Mouse (Mus musculus) brain, adult 2 months (tissue): Measurements from ENCODE around the gene Sufu.

Experiments used
- DNase-seq: peaks from one replicate; pipeline ENCODE4 v3.0.0; 2011; ENCODE audit warnings: low read depth, low spot score

Sufu gene

GRCm38 (mm10) chr19:46462574-46462973, 65.9 kb downstream of the Sufu start:
- no peak for DNase-seq

DNA sequence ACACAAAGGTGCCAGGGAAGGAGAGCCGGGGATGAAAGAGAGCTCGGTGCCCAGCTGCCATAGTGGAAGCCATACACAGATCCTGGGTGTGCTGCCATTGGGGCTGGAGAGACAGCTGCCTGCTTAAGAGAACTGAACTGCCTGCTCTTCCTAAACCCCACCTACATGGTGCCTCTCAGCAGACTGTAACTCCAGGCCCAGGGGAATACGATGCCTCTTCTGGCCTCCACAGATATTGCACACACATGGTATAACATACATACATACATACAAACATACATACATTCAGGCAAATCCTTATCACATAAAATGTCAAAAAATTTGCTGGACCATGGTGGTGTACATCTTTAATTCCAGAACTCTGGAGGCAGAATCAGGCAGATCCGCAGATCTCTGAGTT, 66.8 kb downstream of the Sufu start:
- no peak for DNase-seq

DNA sequence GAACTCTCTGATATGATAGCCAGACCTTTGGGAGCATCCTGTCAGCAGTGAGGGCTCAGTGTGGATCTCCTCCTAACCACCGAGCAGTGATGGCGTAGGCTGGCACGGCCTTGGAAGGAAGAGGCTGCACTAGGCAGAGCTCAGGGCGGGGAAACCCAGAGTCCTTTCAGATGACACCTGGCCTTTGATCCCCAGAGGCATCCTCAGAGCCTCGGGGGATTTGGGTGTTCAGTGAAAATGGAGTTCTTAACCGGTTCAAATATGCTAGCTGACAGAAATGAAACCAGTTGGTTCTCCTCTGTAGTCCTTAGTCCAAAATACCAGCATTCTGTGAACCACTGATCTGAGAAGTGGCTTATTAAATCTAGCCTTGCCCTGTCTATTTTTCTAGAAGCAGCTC, 69.5 kb downstream of the Sufu start:
- DNase-seq: no peak

GRCm38 (mm10) chr19:46467051-46467503, 70.4 kb downstream of the Sufu start:
- DNase-seq: no peak

- DNase-seq: peak; percentile 57
Measured at GRCm38 (mm10) chr19:46470364-46471240, 73.9 kb downstream of the Sufu start.

GRCm38 (mm10) chr19:46471324-46472093, 74.8 kb downstream of the Sufu start:
- no peak for DNase-seq

GRCm38 (mm10) chr19:46477432-46477845, 80.7 kb downstream of the Sufu start:
- no peak for DNase-seq

- no peak for DNase-seq
Measured at GRCm38 (mm10) chr19:46478242-46478641, 81.5 kb downstream of the Sufu start.

DNA sequence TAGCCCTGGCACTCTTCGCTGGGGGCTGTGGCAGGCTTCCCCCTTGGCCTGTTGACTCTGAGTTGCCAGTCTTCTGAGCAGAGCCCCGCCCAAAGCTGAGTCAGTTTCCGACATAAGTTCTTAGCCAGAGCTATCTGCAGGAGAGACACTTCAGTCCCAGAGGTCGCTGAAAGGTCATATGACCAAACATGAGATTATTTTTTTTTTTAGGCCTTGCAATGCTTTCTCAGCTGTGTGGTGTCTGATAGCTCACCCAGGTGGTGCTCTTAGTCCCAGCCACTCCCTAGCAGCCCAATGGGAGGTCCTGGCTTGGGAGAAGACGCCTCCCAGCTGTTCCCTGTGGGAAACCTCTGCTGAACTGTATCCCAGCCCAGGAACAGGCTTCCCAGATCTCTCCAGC, 82.1 kb downstream of the Sufu start:
- no peak for DNase-seq

- no peak for DNase-seq
Measured at GRCm38 (mm10) chr19:46479306-46480075, 82.8 kb downstream of the Sufu start.

GRCm38 (mm10) chr19:46480624-46481345, 84.1 kb downstream of the Sufu start:
- no peak for DNase-seq

- DNase-seq: no peak
Measured at GRCm38 (mm10) chr19:46481352-46481751, 84.7 kb downstream of the Sufu start.

GRCm38 (mm10) chr19:46481756-46482155, 85.1 kb downstream of the Sufu start:
- DNase-seq: no peak

GRCm38 (mm10) chr19:46482896-46483516, 86.3 kb downstream of the Sufu start:
- no peak for DNase-seq

DNA sequence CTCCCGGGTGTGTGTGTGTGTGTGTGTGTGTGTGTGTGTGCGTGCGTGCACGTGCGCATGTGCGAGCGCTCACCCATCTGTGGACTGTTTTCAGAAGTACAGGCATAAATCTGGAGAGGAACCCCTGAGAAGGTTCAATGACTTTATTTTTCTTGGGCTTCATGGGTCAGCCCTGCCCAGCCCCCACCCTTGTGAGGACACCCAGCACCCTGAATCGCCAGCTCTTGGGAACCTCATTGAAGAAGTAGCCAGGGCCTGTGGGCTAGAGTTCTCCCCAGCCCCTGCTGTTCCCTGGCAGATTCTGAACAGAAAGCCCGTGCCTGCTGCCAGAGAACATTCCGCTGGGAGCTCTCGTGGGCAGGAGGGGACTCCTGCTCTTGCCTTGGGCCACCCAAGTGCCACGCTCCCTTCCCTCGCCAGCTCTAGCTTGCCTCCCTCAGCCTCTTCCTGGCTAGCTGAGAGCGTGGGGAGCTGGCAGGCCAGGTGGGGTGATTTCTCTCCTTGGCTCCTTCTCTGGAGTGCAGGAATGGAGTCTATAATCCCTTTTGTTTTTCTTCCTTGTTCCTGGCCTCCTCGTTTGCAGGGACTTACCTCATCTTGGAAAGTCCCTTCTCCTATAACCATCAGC, 87.1 kb downstream of the Sufu start:
- peak; percentile 65 for DNase-seq

- peak; percentile 86 for DNase-seq
Measured at GRCm38 (mm10) chr19:46484518-46484917, 87.8 kb downstream of the Sufu start.

DNA sequence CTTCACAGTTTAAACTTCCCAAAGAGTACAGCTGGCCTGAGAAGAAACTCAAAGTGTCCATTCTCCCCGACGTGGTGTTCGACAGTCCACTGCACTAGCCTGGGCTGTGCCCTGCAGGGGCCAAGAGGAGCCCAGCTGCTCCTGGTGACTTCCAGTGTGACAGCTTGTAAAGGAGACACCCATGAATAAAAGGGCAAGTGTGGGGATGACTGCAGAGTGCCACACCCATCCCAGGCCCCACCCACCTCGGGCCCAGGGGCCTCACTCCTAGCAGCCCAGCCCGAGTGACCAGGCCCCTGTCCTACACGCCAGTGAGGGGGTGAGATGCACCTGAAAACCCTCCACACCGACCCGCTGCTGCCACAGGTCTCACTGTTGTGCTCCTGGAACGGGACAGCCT, 89.2 kb downstream of the Sufu start:
- no peak for DNase-seq

DNA sequence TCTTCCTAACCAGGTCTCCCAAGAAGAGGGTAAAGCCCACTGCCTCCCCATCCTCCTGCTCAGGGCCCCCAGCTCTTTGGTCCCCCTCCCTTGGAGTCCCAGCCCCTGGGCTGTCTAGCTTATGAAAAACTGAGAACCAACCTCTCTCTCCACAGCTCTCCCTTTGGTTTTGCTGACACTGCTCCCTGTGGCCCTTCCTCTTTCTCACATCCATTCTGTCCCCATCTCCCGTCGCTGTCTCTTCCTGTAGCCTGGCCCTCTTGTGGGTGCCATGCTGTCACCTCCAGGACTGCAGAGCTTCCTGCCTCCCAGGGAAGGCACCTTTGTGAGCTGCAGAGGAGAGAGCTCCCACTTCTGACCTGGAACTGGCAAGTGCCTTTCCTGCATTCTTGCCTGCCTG, 90.0 kb downstream of the Sufu start:
- DNase-seq: no peak

GRCm38 (mm10) chr19:46489448-46489847, 92.8 kb downstream of the Sufu start:
- no peak for DNase-seq

GRCm38 (mm10) chr19:46490634-46491033, 93.9 kb downstream of the Sufu start:
- DNase-seq: no peak
